ENCODE assay signal across 8 mouse cellular contexts in the genomic region with DNA sequence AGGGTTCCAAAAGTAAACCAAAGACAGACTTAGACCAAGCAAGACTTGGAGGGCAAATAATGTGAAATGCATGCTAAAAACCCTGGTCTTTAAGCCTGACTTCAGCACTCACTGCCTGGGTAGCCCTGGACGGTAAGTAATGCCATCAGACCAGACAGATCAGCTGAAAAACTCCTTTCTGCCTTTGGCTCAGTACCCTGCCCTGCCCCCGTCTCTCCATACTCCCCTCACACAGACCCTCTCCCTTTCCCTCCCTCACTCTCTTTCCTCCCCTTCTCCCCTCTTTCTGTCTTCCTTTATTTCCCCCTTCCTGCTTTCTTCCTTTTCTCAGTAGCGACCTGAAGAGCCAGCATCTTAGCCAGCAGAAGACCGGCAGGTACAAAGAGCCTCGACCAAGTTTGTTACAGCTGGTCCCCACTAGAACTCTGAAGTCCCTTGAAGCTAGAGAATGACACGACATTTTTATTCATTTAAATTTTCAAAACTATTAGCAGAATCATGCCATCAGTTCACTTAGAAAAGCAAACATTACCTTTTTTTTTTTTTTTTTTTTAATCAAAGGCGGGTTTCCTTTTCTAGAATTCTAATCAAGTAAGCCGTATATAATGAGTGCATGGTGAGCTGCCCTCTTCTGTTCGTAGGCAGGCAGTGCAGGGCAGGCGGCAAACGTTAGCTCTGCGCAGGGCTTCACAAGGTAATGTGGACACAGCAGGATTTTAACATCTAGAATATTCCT. TPM values are rescaled to one million over a fixed set of nuclear protein-coding genes. Genes with fewer than 3 reads are reported as not detected.
DNase-seq lines count a peak whose midpoint lies in the region; ATAC-seq and TF ChIP-seq lines count a peak whose summit lies in the region.

No protein-coding gene starts in this region.

- H3K4me2 ChIP-seq in embryonic facial prominence, embryonic 14.5 days (ENCODE audit: low read depth, low read length), result no peak overlapping the region
- H3K4me2 ChIP-seq in hindbrain, postnatal 0 days (ENCODE audit: low read depth, low read length), result no peak overlapping the region
- H3K4me2 ChIP-seq in midbrain, embryonic 13.5 days (replicated peaks), result 0 out of 2 replicates have a peak overlapping the region, but pooled peaks have one; percentile 9

- no peak overlapping the region for H3K4me3 ChIP-seq in embryonic facial prominence, embryonic 14.5 days (ENCODE audit: low read depth, low read length)
- no peak overlapping the region for H3K4me3 ChIP-seq in hindbrain, postnatal 0 days (ENCODE audit: low read length)
- H3K4me3 ChIP-seq in midbrain, embryonic 13.5 days (replicated peaks), result no peak overlapping the region

- no peaks in the 10 kb centered on the region for H3K36me3 ChIP-seq in embryonic facial prominence, embryonic 14.5 days (ENCODE audit: control insufficient read depth, insufficient read depth, low read length)
- H3K36me3 ChIP-seq in hindbrain, postnatal 0 days (ENCODE audit: insufficient read depth, low read length), result no peaks in the 10 kb centered on the region
- H3K36me3 ChIP-seq in midbrain, embryonic 13.5 days, result no peaks in the 10 kb centered on the region

- H3K9ac ChIP-seq in embryonic facial prominence, embryonic 14.5 days (ENCODE audit: low read depth, low read length), result no peak overlapping the region
- no peak overlapping the region for H3K9ac ChIP-seq in hindbrain, postnatal 0 days (replicated peaks; ENCODE audit: low read length)
- H3K9ac ChIP-seq in midbrain, embryonic 13.5 days (replicated peaks), result no peak overlapping the region

- DNase-seq in gastrocnemius, postnatal 14 days, result peak; percentile 17
- no peak for DNase-seq in gastrocnemius, adult 18-20 months (ENCODE audit: low spot score)
- DNase-seq in WW6 (ENCODE audit: low read depth, low spot score), result peak; percentile 36
- DNase-seq in embryonic facial prominence, embryonic 14.5 days (ENCODE audit: low spot score), result peak; percentile 41
- peak; percentile 82 for DNase-seq in hindbrain, postnatal 0 days (ENCODE audit: low spot score)
- peak; percentile 39 to 41 for DNase-seq in layer of hippocampus, postnatal 36 days
- peak; percentile 30 for DNase-seq in thymus, postnatal 14 days

- H3K27ac ChIP-seq in embryonic facial prominence, embryonic 14.5 days (replicated peaks; ENCODE audit: low read depth, low read length), result no peak overlapping the region
- no peak overlapping the region for H3K27ac ChIP-seq in hindbrain, postnatal 0 days
- H3K27ac ChIP-seq in midbrain, embryonic 13.5 days, result no peak overlapping the region

- peak; percentile 84 for TF ChIP-seq CTCF in hindbrain, postnatal 0 days (IDR thresholded peaks at IDR 0.05; ENCODE audit: low read depth)

- no peaks in the 10 kb centered on the region for H3K27me3 ChIP-seq in embryonic facial prominence, embryonic 14.5 days (replicated peaks; ENCODE audit: control insufficient read depth, insufficient read depth, low read length)
- no peaks in the 10 kb centered on the region for H3K27me3 ChIP-seq in hindbrain, postnatal 0 days (ENCODE audit: insufficient read depth, low read length)
- H3K27me3 ChIP-seq in midbrain, embryonic 13.5 days, result no peaks in the 10 kb centered on the region

- 18% methylated on average over 12 of the region's 12 CpGs for WGBS in embryonic facial prominence, embryonic 14.5 days
- 18% methylated on average over 12 of the region's 12 CpGs for WGBS in hindbrain, postnatal 0 days
- 23% methylated on average over 12 of the region's 12 CpGs for WGBS in midbrain, embryonic 13.5 days

- ATAC-seq in embryonic facial prominence, embryonic 14.5 days (ENCODE audit: low read depth), result peak; percentile 68; the same call in 1 of the 2 replicates
- ATAC-seq in hindbrain, postnatal 0 days, result peak; percentile 90
- ATAC-seq in midbrain, embryonic 13.5 days, result peak; percentile 86

- no peaks in the 10 kb centered on the region for H3K9me3 ChIP-seq in embryonic facial prominence, embryonic 14.5 days (ENCODE audit: control insufficient read depth, low read length)
- no peaks in the 10 kb centered on the region for H3K9me3 ChIP-seq in hindbrain, postnatal 0 days (ENCODE audit: low read length)
- H3K9me3 ChIP-seq in midbrain, embryonic 13.5 days, result no peaks in the 10 kb centered on the region

- intact Hi-C loops in gastrocnemius, postnatal 14 days (cut with DNase I; ENCODE audit: low total_unique reads), result loop anchor here (5.0 kb wide), 1 partner anchor 525 kb away; no protein-coding TSS in a partner anchor

- no peaks in the 10 kb centered on the region for H3K4me1 ChIP-seq in embryonic facial prominence, embryonic 14.5 days (ENCODE audit: control insufficient read depth, insufficient read depth, low read length)
- H3K4me1 ChIP-seq in hindbrain, postnatal 0 days (ENCODE audit: insufficient read depth, low read length), result no peaks in the 10 kb centered on the region
- peaks cover 3% of the 10 kb centered on the region; the same call in 1 of the 2 replicates for H3K4me1 ChIP-seq in midbrain, embryonic 13.5 days (replicated peaks)

RNA-seq across cellular contexts. Expression of a gene that starts 48.5 kb away (rescaled TPM):
- 10 to 100 TPM in 1 of 2 experiments, 1 to 10 TPM in 1; 6.9 to 10.1 TPM for total RNA-seq in gastrocnemius, postnatal 14 days (2021)
- total RNA-seq in gastrocnemius, adult 18-20 months (2021), result 1 to 10 TPM; 7.4 to 7.8 TPM
- 6.2 and 7.1 TPM in 2 replicates for polyA plus RNA-seq in embryonic facial prominence, embryonic 14.5 days (2014; fragmentation: Nextera tagmentation; extraction: Ambion mirVana)
- total RNA-seq in hindbrain, postnatal 0 days (2014; rRNA removed), result 13.2 and 23.6 TPM in 2 replicates
- polyA plus RNA-seq in hindbrain, postnatal 0 days (2015; fragmentation: Nextera tagmentation; extraction: Ambion mirVana), result 5.4 and 6.5 TPM in 2 replicates
- 10 to 100 TPM; 67.9 to 69.7 TPM for total RNA-seq in layer of hippocampus, postnatal 36 days (2021)
- polyA plus RNA-seq in midbrain, embryonic 13.5 days (2015; fragmentation: Nextera tagmentation; extraction: Ambion mirVana), result 7.8 and 9.4 TPM in 2 replicates
